Mouse (Mus musculus) ES-Bruce4 (cell line): ENCODE results near the gene Wasf1. TPM values are rescaled to one million over a fixed set of nuclear protein-coding genes. Genes with fewer than 3 reads are reported as not detected.
A peak's percentile ranks its signal among the peaks of the same experiment; 100 is the strongest.

Experiments used
- H3K27ac ChIP-seq: 2 replicates; pipeline ENCODE4 v1.5.1; 2012; ENCODE audit warnings: low read length, inconsistent platforms; ENCODE audit not compliant: insufficient read depth
- H3K27me3 ChIP-seq: 2 replicates; pipeline ENCODE4 v1.6.1; 2012; ENCODE audit warnings: mild to moderate bottlenecking, low read length, inconsistent platforms; ENCODE audit not compliant: control insufficient read depth, poor library complexity, insufficient read depth, severe bottlenecking
- H3K36me3 ChIP-seq: 2 replicates; pipeline ENCODE4 v1.6.1; 2012; ENCODE audit warnings: inconsistent platforms, mild to moderate bottlenecking, low read length, moderate library complexity; ENCODE audit not compliant: control insufficient read depth, poor library complexity, insufficient read depth, severe bottlenecking
- H3K4me1 ChIP-seq: one replicate; pipeline ENCODE4 v1.8.1; 2011; ENCODE audit warnings: low read length; ENCODE audit not compliant: control insufficient read depth, insufficient read depth
- H3K4me3 ChIP-seq: 2 replicates; pipeline ENCODE4 v1.5.1; 2011; ENCODE audit warnings: low read depth, mild to moderate bottlenecking, low read length
- H3K9ac ChIP-seq: 2 replicates; pipeline ENCODE4 v1.6.1; 2012; ENCODE audit warnings: low read depth, mild to moderate bottlenecking, inconsistent platforms; ENCODE audit not compliant: poor library complexity, severe bottlenecking
- H3K9me3 ChIP-seq: replicated peaks from 2 replicates; pipeline ENCODE4 v1.6.1; 2012; ENCODE audit warnings: mild to moderate bottlenecking, low read length, inconsistent platforms; ENCODE audit not compliant: control insufficient read depth, poor library complexity, insufficient read depth, severe bottlenecking
- CTCF ChIP-seq: IDR thresholded peaks from one replicate; pipeline ENCODE4 v1.8.1; 2011; ENCODE audit warnings: low read depth, low read length
- EP300 ChIP-seq: IDR thresholded peaks from 2 replicates; pipeline ENCODE4 v1.6.1; 2011; ENCODE audit warnings: low read depth, low read length; ENCODE audit not compliant: insufficient read depth
- POLR2A ChIP-seq: IDR thresholded peaks from one replicate; pipeline ENCODE4 v1.8.1; 2011; ENCODE audit warnings: low read length; ENCODE audit not compliant: insufficient read depth
- polyA plus RNA-seq: library from polyadenylated mRNA; stranded (reverse); fragments of >200 nt; gene quantifications from 2 replicates; pipeline ENCODE4 v1.2.4, GENCODE M21; 2011; ENCODE audit warnings: low read depth; ENCODE audit not compliant: missing spikeins, insufficient read depth, insufficient read length

Wasf1 gene
- polyA plus RNA-seq, 1 experiment: 47.3 TPM

DNA sequence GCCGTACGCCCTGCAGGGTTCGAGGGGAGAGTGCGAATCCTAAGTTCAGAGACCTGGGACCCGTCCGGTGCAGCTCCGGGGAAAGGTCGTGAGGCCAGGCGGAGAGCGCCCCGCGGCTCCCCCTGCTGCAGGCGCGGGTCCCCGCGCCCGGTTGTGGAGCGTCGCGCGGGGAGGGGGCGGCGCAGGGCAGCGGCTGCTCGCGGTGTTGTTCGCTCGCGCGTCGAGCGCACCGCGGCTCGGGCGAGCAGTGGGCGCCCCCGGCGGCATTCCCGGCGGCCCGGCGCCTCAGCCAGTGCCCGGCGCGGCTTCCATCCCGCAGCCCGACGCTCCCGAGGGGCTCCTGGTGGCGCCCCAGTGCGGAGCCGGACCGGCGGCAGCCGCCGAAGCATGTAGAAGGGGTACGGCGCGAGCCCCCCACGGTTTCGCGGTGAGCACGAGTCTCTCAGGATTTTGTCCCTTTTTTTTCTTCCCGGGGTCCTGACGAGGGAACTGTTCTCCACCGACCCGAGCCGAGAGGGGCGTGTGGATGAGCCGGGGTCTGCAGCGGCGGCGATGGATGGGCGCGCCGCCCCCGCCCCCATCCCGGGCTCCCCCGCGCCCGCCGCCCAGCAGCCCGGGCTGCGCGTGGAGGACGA, 486 bp downstream of the Wasf1 start:
- H3K36me3 ChIP-seq: no peaks in the 10 kb centered on the region
- H3K27me3 ChIP-seq: no peaks in the 10 kb centered on the region
- H3K4me3 ChIP-seq: peak overlapping the region; percentile 78
- peak overlapping the region; percentile 36; the same call in 1 of the 2 replicates for H3K27ac ChIP-seq
- TF ChIP-seq POLR2A (no peak), CTCF (no peak), EP300 (no peak)
- no peaks in the 10 kb centered on the region for H3K9me3 ChIP-seq
- no peaks in the 10 kb centered on the region for H3K4me1 ChIP-seq
- H3K9ac ChIP-seq: peak overlapping the region; percentile 62

DNA sequence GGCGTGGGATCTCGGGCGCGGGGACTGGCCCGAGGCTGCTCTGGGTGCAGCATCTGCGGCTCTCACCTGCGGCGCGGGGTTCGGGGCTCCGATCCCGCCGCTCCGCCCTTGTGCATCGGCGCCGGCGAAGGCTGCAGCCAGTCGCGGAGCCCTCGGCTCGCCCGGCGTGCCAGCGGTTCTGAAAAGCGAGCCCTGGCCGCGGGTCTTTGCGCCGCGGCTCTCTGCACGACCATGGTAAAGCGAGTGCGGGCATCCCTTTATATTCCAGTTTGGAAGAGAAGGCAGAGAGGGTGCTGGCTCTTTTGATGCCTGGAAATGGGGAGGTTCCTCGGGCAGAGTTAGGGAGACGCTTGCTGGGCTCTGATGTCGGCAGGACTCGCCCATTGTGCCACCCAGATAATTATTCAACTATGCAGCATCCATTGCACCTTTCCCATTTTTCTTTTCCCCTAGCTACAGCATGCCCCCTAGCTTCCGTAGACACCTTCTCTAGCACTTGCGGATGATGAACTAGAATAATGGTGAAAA, 1.1 kb downstream of the Wasf1 start:
- TF ChIP-seq CTCF (no peak), POLR2A (no peak), EP300 (no peak)
- Histone ChIP-seq H3K27me3 (no peaks in the 10 kb centered on the region), H3K36me3 (no peaks in the 10 kb centered on the region), H3K4me1 (no peaks in the 10 kb centered on the region), H3K9me3 (no peaks in the 10 kb centered on the region), H3K4me3 (peak overlapping the region; percentile 78), H3K27ac (0 out of 2 replicates have a peak overlapping the region, but pooled peaks have one; percentile 26), H3K9ac (peak overlapping the region; percentile 62)

DNA sequence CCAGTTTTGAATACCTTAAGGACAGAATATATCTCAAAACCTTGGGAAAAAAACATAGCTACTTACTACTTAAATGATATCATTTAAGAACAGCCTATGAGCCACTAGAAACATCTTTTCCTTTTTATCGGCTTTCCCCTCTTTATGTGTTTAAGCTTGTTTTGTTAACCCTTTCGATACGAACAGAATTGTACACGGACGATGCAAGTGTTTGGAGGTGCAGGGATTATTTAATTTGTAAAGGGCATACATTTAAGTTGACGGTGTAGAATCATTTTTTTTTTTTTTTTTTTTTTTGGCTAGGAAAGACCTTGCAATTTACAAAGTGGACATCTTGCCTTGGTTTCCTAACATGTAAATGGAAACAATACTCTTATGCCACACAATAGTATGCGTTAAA, 2.2 kb downstream of the Wasf1 start:
- Histone ChIP-seq H3K4me1 (no peaks in the 10 kb centered on the region), H3K4me3 (no peak overlapping the region), H3K36me3 (no peaks in the 10 kb centered on the region), H3K27me3 (no peaks in the 10 kb centered on the region), H3K9me3 (no peaks in the 10 kb centered on the region), H3K9ac (no peak overlapping the region), H3K27ac (no peak overlapping the region)
- TF ChIP-seq CTCF (no peak), EP300 (no peak), POLR2A (no peak)

GRCm38 (mm10) chr10:40887316-40887715, 4.0 kb downstream of the Wasf1 start:
- Histone ChIP-seq H3K9ac (no peak overlapping the region), H3K4me1 (no peaks in the 10 kb centered on the region), H3K36me3 (no peaks in the 10 kb centered on the region), H3K9me3 (no peaks in the 10 kb centered on the region), H3K27me3 (no peaks in the 10 kb centered on the region), H3K27ac (no peak overlapping the region), H3K4me3 (no peak overlapping the region)
- TF ChIP-seq POLR2A (no peak), CTCF (no peak), EP300 (no peak)

GRCm38 (mm10) chr10:40889146-40889545, 5.9 kb downstream of the Wasf1 start:
- no peaks in the 10 kb centered on the region for H3K4me1 ChIP-seq
- H3K27me3 ChIP-seq: no peaks in the 10 kb centered on the region
- H3K27ac ChIP-seq: no peak overlapping the region
- TF ChIP-seq POLR2A (no peak), CTCF (no peak), EP300 (no peak)
- H3K36me3 ChIP-seq: no peaks in the 10 kb centered on the region
- no peak overlapping the region for H3K9ac ChIP-seq
- H3K4me3 ChIP-seq: no peak overlapping the region
- H3K9me3 ChIP-seq: no peaks in the 10 kb centered on the region

- Histone ChIP-seq H3K36me3 (no peaks in the 10 kb centered on the region), H3K9ac (no peak overlapping the region), H3K27me3 (no peaks in the 10 kb centered on the region), H3K4me3 (no peak overlapping the region), H3K4me1 (peaks cover 6% of the 10 kb centered on the region), H3K9me3 (no peaks in the 10 kb centered on the region), H3K27ac (no peak overlapping the region)
- TF ChIP-seq POLR2A: no peak
- no peak for TF ChIP-seq CTCF
- TF ChIP-seq EP300: no peak
These were observed 12.5 kb downstream of the Wasf1 start for GRCm38 (mm10) chr10:40895765-40896164.
